Mouse (Mus musculus): ENCODE measurements at regions not wholly inside any gene's neighbourhood (a gene's known extent, or its start where the extent isn't known, plus 50 kb on each side); places are given as distances from the start of the nearest gene placed in this dataset.

DNA sequence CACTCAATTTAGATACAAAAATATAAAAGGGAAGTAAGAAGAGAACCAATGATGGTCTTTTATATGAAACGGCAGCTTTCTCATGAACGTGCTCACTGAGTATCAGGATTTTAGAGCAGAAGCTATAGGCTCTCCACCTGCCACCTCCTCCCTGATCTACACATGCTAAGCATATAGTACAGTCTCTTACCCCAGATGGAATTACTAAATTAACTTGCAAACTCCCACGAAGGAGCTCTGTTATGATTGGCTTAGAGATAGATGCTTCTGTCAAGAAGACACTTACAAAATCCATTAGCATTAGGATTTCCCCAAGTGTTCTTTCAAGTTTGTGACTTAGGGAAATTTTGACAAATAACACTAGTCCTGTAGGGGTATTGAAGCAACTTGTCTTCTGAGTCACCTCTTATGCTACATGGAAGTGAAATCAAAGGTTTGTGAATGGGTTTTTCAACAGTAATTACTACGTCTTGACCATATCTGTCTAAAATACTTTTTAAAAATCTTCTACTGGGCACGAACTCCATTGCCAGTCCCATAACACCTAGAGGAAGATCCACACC is 60.6 kb downstream of the Crygs start:
- no peaks in the 10 kb centered on the region for H3K36me3 ChIP-seq (ENCODE audit: control insufficient read depth, insufficient read depth, low read length)
- no peak for ATAC-seq (ENCODE audit: insufficient number of reproducible peaks, insufficient read depth, low FRiP score, low read depth)
- H3K27me3 ChIP-seq (ENCODE audit: control insufficient read depth, insufficient read depth, low read length) = no peaks in the 10 kb centered on the region
- no peak overlapping the region for H3K4me2 ChIP-seq (ENCODE audit: low read length)
- H3K9ac ChIP-seq (ENCODE audit: low read length) = no peak overlapping the region
- H3K4me3 ChIP-seq (ENCODE audit: control insufficient read depth in 1 of 2, insufficient read depth in 1 of 2, low read depth in 1 of 2, low read length in 2 of 2) = no peak overlapping the region
- H3K4me1 ChIP-seq (ENCODE audit: control insufficient read depth in 2 of 2, insufficient read depth in 2 of 2, low read length in 2 of 2) = no peaks in the 10 kb centered on the region
- H3K27ac ChIP-seq (replicated peaks in 1 of 2; ENCODE audit: control insufficient read depth in 1 of 2, insufficient read depth in 1 of 2, low read depth in 2 of 2, low read length in 2 of 2) = no peak overlapping the region
- no peaks in the 10 kb centered on the region for H3K9me3 ChIP-seq (ENCODE audit: control insufficient read depth, low read length)
- WGBS = 79% methylated on average over 5 of the region's 5 CpGs

- ATAC-seq (ENCODE audit: insufficient number of reproducible peaks, insufficient read depth, low FRiP score, low read depth) = no peak
- Histone ChIP-seq H3K9ac (ENCODE audit: low read length) (no peak overlapping the region), H3K27me3 (ENCODE audit: control insufficient read depth, insufficient read depth, low read length) (no peaks in the 10 kb centered on the region), H3K4me1 (ENCODE audit: control insufficient read depth in 2 of 2, insufficient read depth in 2 of 2, low read length in 2 of 2) (no peaks in the 10 kb centered on the region), H3K4me3 (ENCODE audit: control insufficient read depth in 1 of 2, insufficient read depth in 1 of 2, low read depth in 1 of 2, low read length in 2 of 2) (no peak overlapping the region), H3K4me2 (ENCODE audit: low read length) (no peak overlapping the region), H3K36me3 (ENCODE audit: control insufficient read depth, insufficient read depth, low read length) (no peaks in the 10 kb centered on the region), H3K27ac (replicated peaks in 1 of 2; ENCODE audit: control insufficient read depth in 1 of 2, insufficient read depth in 1 of 2, low read depth in 2 of 2, low read length in 2 of 2) (no peak overlapping the region), H3K9me3 (ENCODE audit: control insufficient read depth, low read length) (no peaks in the 10 kb centered on the region)
- WGBS = 76% methylated on average over 7 of the region's 7 CpGs
Observed at GRCm38 (mm10) chr16:22744121-22744855, 67.1 kb downstream of the Crygs start.

- Histone ChIP-seq H3K36me3 (ENCODE audit: control insufficient read depth, insufficient read depth, low read length) (no peaks in the 10 kb centered on the region), H3K9ac (ENCODE audit: low read length) (no peak overlapping the region), H3K9me3 (ENCODE audit: control insufficient read depth, low read length) (no peaks in the 10 kb centered on the region), H3K4me3 (ENCODE audit: control insufficient read depth in 1 of 2, insufficient read depth in 1 of 2, low read depth in 1 of 2, low read length in 2 of 2) (no peak overlapping the region), H3K27ac (replicated peaks in 1 of 2; ENCODE audit: control insufficient read depth in 1 of 2, insufficient read depth in 1 of 2, low read depth in 2 of 2, low read length in 2 of 2) (no peak overlapping the region), H3K4me1 (ENCODE audit: control insufficient read depth in 2 of 2, insufficient read depth in 2 of 2, low read length in 2 of 2) (no peaks in the 10 kb centered on the region), H3K4me2 (ENCODE audit: low read length) (no peak overlapping the region), H3K27me3 (ENCODE audit: control insufficient read depth, insufficient read depth, low read length) (no peaks in the 10 kb centered on the region)
- no peak for ATAC-seq (ENCODE audit: insufficient number of reproducible peaks, insufficient read depth, low FRiP score, low read depth)
- WGBS = 92% methylated on average over 1 of the region's 1 CpGs
Observed at GRCm38 (mm10) chr16:22743461-22743860, 67.9 kb downstream of the Crygs start.

GRCm38 (mm10) chr16:22741496-22741895 is 69.9 kb downstream of the Crygs start:
- 57% methylated on average over 4 of the region's 4 CpGs for WGBS
- H3K9ac ChIP-seq (ENCODE audit: low read length) = no peak overlapping the region
- no peak for ATAC-seq (ENCODE audit: insufficient number of reproducible peaks, insufficient read depth, low FRiP score, low read depth)
- no peak overlapping the region for H3K4me2 ChIP-seq (ENCODE audit: low read length)
- H3K27me3 ChIP-seq (ENCODE audit: control insufficient read depth, insufficient read depth, low read length) = no peaks in the 10 kb centered on the region
- no peaks in the 10 kb centered on the region for H3K9me3 ChIP-seq (ENCODE audit: control insufficient read depth, low read length)
- no peak overlapping the region for H3K4me3 ChIP-seq (ENCODE audit: control insufficient read depth in 1 of 2, insufficient read depth in 1 of 2, low read depth in 1 of 2, low read length in 2 of 2)
- H3K27ac ChIP-seq (replicated peaks in 1 of 2; ENCODE audit: control insufficient read depth in 1 of 2, insufficient read depth in 1 of 2, low read depth in 2 of 2, low read length in 2 of 2) = no peak overlapping the region
- no peaks in the 10 kb centered on the region for H3K4me1 ChIP-seq (ENCODE audit: control insufficient read depth in 2 of 2, insufficient read depth in 2 of 2, low read length in 2 of 2)
- H3K36me3 ChIP-seq (ENCODE audit: control insufficient read depth, insufficient read depth, low read length) = no peaks in the 10 kb centered on the region

GRCm38 (mm10) chr16:22734529-22735022 is 76.8 kb downstream of the Crygs start:
- Histone ChIP-seq H3K9ac (ENCODE audit: low read length) (no peak overlapping the region), H3K4me2 (ENCODE audit: low read length) (no peak overlapping the region), H3K9me3 (ENCODE audit: control insufficient read depth, low read length) (no peaks in the 10 kb centered on the region), H3K36me3 (ENCODE audit: control insufficient read depth, insufficient read depth, low read length) (no peaks in the 10 kb centered on the region), H3K27me3 (ENCODE audit: control insufficient read depth, insufficient read depth, low read length) (no peaks in the 10 kb centered on the region), H3K4me1 (ENCODE audit: control insufficient read depth in 2 of 2, insufficient read depth in 2 of 2, low read length in 2 of 2) (peaks cover 7 to 14% of the 10 kb centered on the region in 2 experiments), H3K27ac (replicated peaks in 1 of 2; ENCODE audit: control insufficient read depth in 1 of 2, insufficient read depth in 1 of 2, low read depth in 2 of 2, low read length in 2 of 2) (no peak overlapping the region), H3K4me3 (ENCODE audit: control insufficient read depth in 1 of 2, insufficient read depth in 1 of 2, low read depth in 1 of 2, low read length in 2 of 2) (no peak overlapping the region)
- no peak for ATAC-seq (ENCODE audit: insufficient number of reproducible peaks, insufficient read depth, low FRiP score, low read depth)
- 54% methylated on average over 10 of the region's 10 CpGs for WGBS

DNA sequence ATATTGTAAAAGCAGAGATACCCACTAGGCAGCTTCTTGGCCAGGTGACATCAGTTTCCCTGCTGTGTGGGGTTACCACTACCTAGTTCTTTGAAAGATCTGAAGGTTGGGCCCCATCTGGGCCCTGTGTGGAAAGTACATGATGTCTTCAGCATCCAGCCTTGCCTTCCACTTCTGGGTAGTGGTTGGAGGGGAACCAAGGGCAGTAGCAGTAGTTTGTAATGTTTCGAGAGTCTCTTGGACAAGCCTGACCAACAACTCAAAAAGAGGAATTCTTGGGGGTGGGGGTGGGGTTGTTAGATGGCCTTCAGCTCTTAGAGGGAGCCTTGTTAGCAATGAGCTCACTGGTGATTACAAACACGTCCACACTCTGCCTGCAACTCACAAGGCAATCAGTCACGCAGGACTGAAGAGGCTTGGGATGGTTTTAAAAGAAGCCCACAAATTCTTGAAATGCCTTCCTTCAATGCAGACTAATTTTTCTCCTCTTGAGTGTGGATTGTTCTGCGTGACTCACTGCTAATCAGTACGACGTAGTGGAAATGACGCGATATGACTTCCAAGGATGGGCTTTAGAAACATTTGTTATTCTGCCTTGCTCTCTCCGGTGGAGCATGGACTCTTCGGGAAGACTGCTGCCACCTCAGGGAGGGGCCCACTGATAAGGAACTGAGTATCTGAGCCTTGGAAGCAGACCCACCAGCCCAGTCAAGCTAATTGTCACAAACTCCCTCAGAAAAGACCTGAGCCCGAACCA is 76.9 kb upstream of the Dgkg start:
- H3K9me3 ChIP-seq (ENCODE audit: control insufficient read depth, low read length) = no peaks in the 10 kb centered on the region
- H3K36me3 ChIP-seq (ENCODE audit: control insufficient read depth, insufficient read depth, low read length) = no peaks in the 10 kb centered on the region
- no peaks in the 10 kb centered on the region for H3K27me3 ChIP-seq (ENCODE audit: control insufficient read depth, insufficient read depth, low read length)
- H3K9ac ChIP-seq (ENCODE audit: low read length) = no peak overlapping the region
- no peak; the same call in 1 of the 2 replicates for ATAC-seq (ENCODE audit: insufficient number of reproducible peaks, insufficient read depth, low FRiP score, low read depth)
- no peak overlapping the region for H3K27ac ChIP-seq (replicated peaks in 1 of 2; ENCODE audit: control insufficient read depth in 1 of 2, insufficient read depth in 1 of 2, low read depth in 2 of 2, low read length in 2 of 2)
- H3K4me3 ChIP-seq (ENCODE audit: control insufficient read depth in 1 of 2, insufficient read depth in 1 of 2, low read depth in 1 of 2, low read length in 2 of 2) = no peak overlapping the region
- 8% methylated on average over 11 of the region's 11 CpGs for WGBS
- peaks cover 7 to 14% of the 10 kb centered on the region in 2 experiments for H3K4me1 ChIP-seq (ENCODE audit: control insufficient read depth in 2 of 2, insufficient read depth in 2 of 2, low read length in 2 of 2)
- H3K4me2 ChIP-seq (ENCODE audit: low read length) = peak overlapping the region; percentile 14; the same call in 1 of the 2 replicates

DNA sequence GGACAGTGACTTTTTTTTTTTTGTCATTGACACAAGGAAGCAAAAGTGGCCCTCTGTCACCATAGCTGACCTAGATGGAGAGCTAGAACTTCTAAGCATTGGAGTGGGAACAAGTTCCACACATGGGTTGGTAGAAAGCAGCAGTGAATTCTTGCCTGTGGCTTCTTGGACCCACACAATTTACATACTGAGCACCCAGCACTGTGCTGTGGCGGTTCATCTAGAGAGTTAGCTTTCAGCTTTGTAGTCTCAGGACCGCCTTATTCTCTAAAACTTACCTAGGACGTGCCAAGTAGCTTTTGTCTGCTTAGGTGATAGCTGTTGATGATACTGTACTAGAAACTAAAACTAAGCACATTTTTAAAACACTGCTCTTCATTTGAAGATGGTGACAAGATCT is 72.1 kb upstream of the Dgkg start:
- H3K9me3 ChIP-seq (ENCODE audit: control insufficient read depth, low read length) = no peaks in the 10 kb centered on the region
- ATAC-seq (ENCODE audit: insufficient number of reproducible peaks, insufficient read depth, low FRiP score, low read depth) = no peak
- WGBS = 76% methylated on average over 3 of the region's 3 CpGs

More for the DNA sequence above, 72.1 kb upstream of the Dgkg start:
- H3K4me1 ChIP-seq (ENCODE audit: control insufficient read depth in 2 of 2, insufficient read depth in 2 of 2, low read length in 2 of 2) = peaks cover 5 to 7% of the 10 kb centered on the region in 2 experiments; a peak in 3 of 4 replicates
- no peak overlapping the region for H3K4me2 ChIP-seq (ENCODE audit: low read length)
- no peak overlapping the region for H3K27ac ChIP-seq (replicated peaks in 1 of 2; ENCODE audit: control insufficient read depth in 1 of 2, insufficient read depth in 1 of 2, low read depth in 2 of 2, low read length in 2 of 2)
- no peaks in the 10 kb centered on the region for H3K27me3 ChIP-seq (ENCODE audit: control insufficient read depth, insufficient read depth, low read length)
- H3K4me3 ChIP-seq (ENCODE audit: control insufficient read depth in 1 of 2, insufficient read depth in 1 of 2, low read depth in 1 of 2, low read length in 2 of 2) = no peak overlapping the region
- no peak overlapping the region for H3K9ac ChIP-seq (ENCODE audit: low read length)
- H3K36me3 ChIP-seq (ENCODE audit: control insufficient read depth, insufficient read depth, low read length) = no peaks in the 10 kb centered on the region
